Mouse (Mus musculus) E14TG2a.4 (cell line): ENCODE measurements at regions not wholly inside any gene's neighbourhood (a gene's known extent, or its start where the extent isn't known, plus 50 kb on each side); places are given as distances from the start of the nearest gene placed in this dataset.

Source experiments
- CTCF ChIP-seq: conservative IDR thresholded peaks from 2 replicates; pipeline ENCODE4 v1.5.1; 2014; ENCODE audit warnings: low read length
- NANOG ChIP-seq: IDR thresholded peaks from 2 replicates; pipeline ENCODE4 v1.6.1; 2014; ENCODE audit warnings: borderline replicate concordance, low read length, mixed read lengths
- POU5F1 ChIP-seq: IDR thresholded peaks from 2 replicates; pipeline ENCODE4 v1.6.1; 2014; ENCODE audit warnings: low read length, borderline replicate concordance

GRCm38 (mm10) chr6:117662635-117663034, 178.3 kb upstream of the Zfp637 start:
- TF ChIP-seq CTCF (no peak), POU5F1 (no peak), NANOG (no peak)
